Mouse (Mus musculus) CH12.LX (cell line): ENCODE data around the gene Hist1h2ae. TPM values are rescaled to one million over a fixed set of nuclear protein-coding genes. Genes with fewer than 3 reads are reported as not detected.
"Not testable (repeated sequence)": the region's sequence is repeated elsewhere in the genome, so short reads cannot be mapped to it uniquely, and the experiment has no call there.

ENCODE experiments used
- DNase-seq: peaks from one replicate; pipeline ENCODE4 v3.0.0-alpha.2; 2013; ENCODE audit errors: extremely low read depth
- H3K27ac ChIP-seq: 2 replicates; pipeline ENCODE4 v1.5.1; 2012; ENCODE audit warnings: low read depth, mild to moderate bottlenecking, control low read depth, moderate library complexity; ENCODE audit not compliant: insufficient read depth
- H3K27me3 ChIP-seq: replicated peaks from 2 replicates; pipeline ENCODE3; 2012; ENCODE audit warnings: inconsistent platforms
- H3K36me3 ChIP-seq, 2 experiments: replicated peaks in 1 of 2; 2 replicates each; pipeline versions ENCODE3 to v1.6.1; 2012; ENCODE audit warnings: inconsistent platforms in 1 of 2, low read length in 1 of 2, mild to moderate bottlenecking in 1 of 2, mixed read lengths in 1 of 2, moderate library complexity in 1 of 2; ENCODE audit not compliant: control insufficient read depth in 1 of 2, insufficient read depth in 1 of 2
- H3K4me1 ChIP-seq, 2 experiments: 2 replicates each; pipeline ENCODE4 v1.6.1; 2012; ENCODE audit warnings: inconsistent platforms in 1 of 2, moderate library complexity in 1 of 2; ENCODE audit not compliant: insufficient read depth in 2 of 2, control insufficient read depth in 1 of 2
- H3K4me2 ChIP-seq: 2 replicates; pipeline ENCODE4 v1.6.1; 2012; ENCODE audit warnings: low read depth, mild to moderate bottlenecking, control low read depth; ENCODE audit not compliant: poor library complexity, insufficient read depth, severe bottlenecking
- H3K4me3 ChIP-seq, 3 experiments: fragments of 150-350 bp in 1 of 3; sonication (generic) in 1 of 3; replicated peaks in 1 of 3; 2 replicates each; pipeline versions ENCODE3 to v1.5.1; 2011 to 2012; ENCODE audit warnings: low read depth in 2 of 3, low read length in 2 of 3, mild to moderate bottlenecking in 2 of 3, moderate library complexity in 2 of 3, control low read depth in 1 of 3, improper control_type of control experiment in 1 of 3, inconsistent platforms in 1 of 3, mixed read lengths in 1 of 3; ENCODE audit not compliant: poor library complexity in 1 of 3
- H3K79me2 ChIP-seq: replicated peaks from 2 replicates; pipeline ENCODE4 v1.6.1; 2012; ENCODE audit warnings: mild to moderate bottlenecking, moderate library complexity; ENCODE audit not compliant: control insufficient read depth, poor library complexity, insufficient read depth, severe bottlenecking; ENCODE audit errors: extremely low read depth
- H3K9ac ChIP-seq: 2 replicates; pipeline ENCODE4 v1.6.1; 2012; ENCODE audit warnings: low read depth, mild to moderate bottlenecking, control low read depth, moderate library complexity; ENCODE audit not compliant: insufficient read depth
- H3K9me3 ChIP-seq: replicated peaks from 2 replicates; pipeline ENCODE3; 2012; ENCODE audit warnings: low read length, inconsistent platforms, mixed read lengths
- BHLHE40 ChIP-seq: IDR thresholded peaks from 2 replicates; pipeline ENCODE4 v1.6.1; 2011; ENCODE audit warnings: mild to moderate bottlenecking, low read depth, low read length, improper control_type of control experiment
- CHD1 ChIP-seq: IDR thresholded peaks from 2 replicates; pipeline ENCODE4 v1.6.1; 2012; ENCODE audit warnings: low read depth, low read length, improper control_type of control experiment, inconsistent platforms
- CTCF ChIP-seq, 2 experiments: IDR thresholded peaks in 1 of 2; conservative IDR thresholded peaks in 1 of 2; 2 replicates each; pipeline ENCODE4 v1.5.1; 2011 to 2012; ENCODE audit warnings: low read depth in 2 of 2, low read length in 2 of 2, improper control_type of control experiment in 1 of 2, inconsistent platforms in 1 of 2, mild to moderate bottlenecking in 1 of 2, moderate library complexity in 1 of 2
- E2F4 ChIP-seq: IDR thresholded peaks from 2 replicates; pipeline ENCODE4 v1.6.1; 2011; ENCODE audit warnings: low read depth, low read length, improper control_type of control experiment; ENCODE audit not compliant: insufficient replicate concordance
- ELF1 ChIP-seq: IDR thresholded peaks from 2 replicates; pipeline ENCODE4 v1.6.1; 2014; ENCODE audit warnings: low read depth, mild to moderate bottlenecking, inconsistent platforms, low read length, improper control_type of control experiment
- EP300 ChIP-seq: IDR thresholded peaks from 2 replicates; pipeline ENCODE4 v1.6.1; 2011; ENCODE audit warnings: low read length, improper control_type of control experiment
- HCFC1 ChIP-seq: IDR thresholded peaks from 2 replicates; pipeline ENCODE4 v1.6.1; 2012; ENCODE audit warnings: low read depth, mild to moderate bottlenecking, inconsistent platforms, low read length, improper control_type of control experiment
- IRF4 ChIP-seq: IDR thresholded peaks from 2 replicates; pipeline ENCODE4 v1.6.1; 2014; ENCODE audit warnings: low read depth, mild to moderate bottlenecking, inconsistent platforms, low read length, improper control_type of control experiment
- KAT2A ChIP-seq: IDR thresholded peaks from 2 replicates; pipeline ENCODE4 v1.6.1; 2012; ENCODE audit warnings: low read length, improper control_type of control experiment, inconsistent platforms; ENCODE audit not compliant: insufficient replicate concordance
- MAX ChIP-seq: IDR thresholded peaks from 2 replicates; pipeline ENCODE4 v1.6.1; 2011; ENCODE audit warnings: low read length, improper control_type of control experiment
- NELFE ChIP-seq: IDR thresholded peaks from 2 replicates; pipeline ENCODE4 v1.6.1; 2011; ENCODE audit warnings: low read depth, low read length, improper control_type of control experiment
- NRF1 ChIP-seq: IDR thresholded peaks from 2 replicates; pipeline ENCODE4 v1.6.1; 2014; ENCODE audit warnings: low read depth, mild to moderate bottlenecking, inconsistent platforms, low read length, improper control_type of control experiment, moderate library complexity
- POLR2A ChIP-seq: IDR thresholded peaks from 2 replicates; pipeline ENCODE4 v1.6.1; 2011; ENCODE audit warnings: low read depth, mild to moderate bottlenecking, improper control_type of control experiment, low read length
- POLR2AphosphoS2 ChIP-seq: IDR thresholded peaks from 2 replicates; pipeline ENCODE4 v1.6.1; 2011; ENCODE audit warnings: low read depth, low read length, improper control_type of control experiment
- RCOR1 ChIP-seq: conservative IDR thresholded peaks from 2 replicates; pipeline ENCODE4 v1.6.1; 2012; ENCODE audit warnings: low read depth, mild to moderate bottlenecking, inconsistent platforms, low read length, improper control_type of control experiment
- SIN3A ChIP-seq: IDR thresholded peaks from 2 replicates; pipeline ENCODE4 v1.6.1; 2012; ENCODE audit warnings: low read length, improper control_type of control experiment, inconsistent platforms
- TBP ChIP-seq: conservative IDR thresholded peaks from 2 replicates; pipeline ENCODE4 v1.6.1; 2011; ENCODE audit warnings: low read depth, low read length, improper control_type of control experiment
- TCF12 ChIP-seq: IDR thresholded peaks from 2 replicates; pipeline ENCODE4 v1.6.1; 2014; ENCODE audit warnings: low read depth, mild to moderate bottlenecking, inconsistent platforms, low read length, improper control_type of control experiment
- UBTF ChIP-seq: IDR thresholded peaks from 2 replicates; pipeline ENCODE4 v1.6.1; 2012; ENCODE audit warnings: low read depth, mild to moderate bottlenecking, inconsistent platforms, low read length, improper control_type of control experiment, moderate library complexity
- ZMIZ1 ChIP-seq: IDR thresholded peaks from 2 replicates; pipeline ENCODE4 v1.6.1; 2012; ENCODE audit warnings: low read depth, mild to moderate bottlenecking, inconsistent platforms, low read length, improper control_type of control experiment
- ZNF384 ChIP-seq: IDR thresholded peaks from 2 replicates; pipeline ENCODE4 v1.6.1; 2012; ENCODE audit warnings: low read depth, low read length, improper control_type of control experiment, inconsistent platforms
- dilution Hi-C: fragments of 300-500 bp; cut with MboI; formaldehyde crosslinking; loops from 2 replicates; pipeline ENCODE4 v1.14.3; 2020; ENCODE audit warnings: low sequenced_read_pairs; ENCODE audit not compliant: extremely low pct_unique_long_range_greater_than_20kb, extremely low pct_ligation_motif_present
- in situ Hi-C: fragments of 300-500 bp; cut with MboI; formaldehyde crosslinking; loops from 3 replicates; pipeline ENCODE4 v1.14.3; 2019; ENCODE audit warnings: low sequenced_read_pairs, low pct_ligation_motif_present, low pct_unique_long_range_greater_than_20kb, mixed read lengths
- polyA plus RNA-seq: library from polyadenylated mRNA; unstranded; fragments of >175 nt; gene quantifications from 2 replicates; pipeline ENCODE4 v1.2.1, GENCODE M21; 2012; ENCODE audit warnings: low read depth; ENCODE audit not compliant: insufficient read length
- total RNA-seq, 2 experiments: library from RNA; depleted of rRNA; stranded (reverse); fragments of 300-350 nt in 1 of 2; fragments of >200 nt in 1 of 2; gene quantifications; 2 replicates each; pipeline ENCODE4 v1.2.3; 2012 to 2014

The Hist1h2ae gene
- total and polyA plus RNA-seq, 3 experiments = 3.5 to 648 (median 16.3) TPM

GRCm38 (mm10) chr13:23551931-23552914 lies 18.8 kb downstream of the Hist1h2ae start:
- peak overlapping the region; percentile 65 for H3K9ac ChIP-seq
- H3K4me3 ChIP-seq = peak overlapping the region in 1 of 3 experiments; percentile 5
- H3K27me3 ChIP-seq = no peaks in the 10 kb centered on the region
- H3K36me3 ChIP-seq = no peaks in the 10 kb centered on the region
- in situ Hi-C loops (loop anchor here (25.0 kb wide), 1 partner anchor 1815 kb away; the partner anchor contains the start of gene Hist1h4j), dilution Hi-C loops (no loop called here)
- DNase-seq = no peak
- H3K9me3 ChIP-seq = no peaks in the 10 kb centered on the region
- peaks cover 4 to 25% of the 10 kb centered on the region in 2 experiments; a peak in 3 of 4 replicates for H3K4me1 ChIP-seq
- TF ChIP-seq EP300 = peak; percentile 36; the same call in 1 of the 2 replicates
- TF ChIP-seq ZMIZ1 = no peak
- peak; percentile 91 for TF ChIP-seq ZNF384
- H3K27ac ChIP-seq = peak overlapping the region; percentile 98
- peak overlapping the region; percentile 51 for H3K4me2 ChIP-seq
- H3K79me2 ChIP-seq = no peaks in the 10 kb centered on the region

GRCm38 (mm10) chr13:23551146-23551834 lies 19.7 kb downstream of the Hist1h2ae start, which contains the start of gene Hist1h4f:
Hist1h4f (minus strand) TSS chr13:23551648.
- H3K79me2 ChIP-seq, H3K9me3 ChIP-seq, H3K27me3 ChIP-seq, H3K36me3 ChIP-seq, dilution Hi-C loops: not testable (repeated sequence)
- DNase-seq = peak; percentile 95
- H3K27ac ChIP-seq = peak within 1 kb of the TSS; percentile 98
- TF ChIP-seq NELFE (peak; percentile 100), ELF1 (peak; percentile 69; the same call in 1 of the 2 replicates), HCFC1 (peak; percentile 83), POLR2A (peak; percentile 99), TCF12 (peak; percentile 91), ZMIZ1 (peak; percentile 99), MAX (peak; percentile 56; the same call in 1 of the 2 replicates), CHD1 (peak; percentile 61), POLR2AphosphoS2 (peak; percentile 99), CTCF (conservative IDR thresholded peaks at IDR 0.05 in 1 of 2, IDR thresholded peaks at IDR 0.05 in 1 of 2; ENCODE audit: low read depth in 2 of 2, low read length in 2 of 2) (peak in 1 of 2 experiments; percentile 42; a peak in 2 of 4 replicates), IRF4 (0 out of 2 replicates have a peak, but pooled peaks have one; percentile 39), UBTF (peak; percentile 94), KAT2A (peak; percentile 68; the same call in 1 of the 2 replicates), NRF1 (peak; percentile 33; the same call in 1 of the 2 replicates), E2F4 (peak; percentile 100), BHLHE40 (peak; percentile 43), TBP (peak; percentile 98), RCOR1 (peak; percentile 98), SIN3A (peak; percentile 56)
- in situ Hi-C loops = loop anchor here (25.0 kb wide), 1 partner anchor 1814 kb away; the partner anchor contains the start of gene Hist1h4j
- peak within 1 kb of the TSS; percentile 84 for H3K4me2 ChIP-seq
- H3K9ac ChIP-seq = peak within 1 kb of the TSS; percentile 91
- peaks cover 4 to 21% of the 10 kb centered on the region in 2 experiments; a peak in 3 of 4 replicates for H3K4me1 ChIP-seq
- peak within 1 kb of the TSS; percentile 29 to 55 (median 30) for H3K4me3 ChIP-seq
